Mouse (Mus musculus) spleen, adult 2 months (tissue): ENCODE measurements at regions not wholly inside any gene's neighbourhood (a gene's known extent, or its start where the extent isn't known, plus 50 kb on each side); places are given as distances from the start of the nearest gene placed in this dataset.

ENCODE experiments used
- DNase-seq, 2 experiments: peaks; one replicate each; pipeline versions ENCODE4 v3.0.0 to v3.0.0-alpha.2; 2012 to 2021; ENCODE audit warnings: low spot score in 2 of 2, low read depth in 1 of 2
- H3K27ac ChIP-seq: fragments of 200-500 bp; 2 replicates; pipeline ENCODE4 v1.5.1; 2012; ENCODE audit warnings: low read length, inconsistent platforms; ENCODE audit not compliant: insufficient read depth
- H3K27me3 ChIP-seq: fragments of 200-500 bp; 2 replicates; pipeline ENCODE4 v1.6.1; 2012; ENCODE audit warnings: mild to moderate bottlenecking, moderate library complexity, low read length, inconsistent platforms; ENCODE audit not compliant: control insufficient read depth, insufficient read depth
- H3K36me3 ChIP-seq: fragments of 200-500 bp; 2 replicates; pipeline ENCODE4 v1.6.1; 2012; ENCODE audit warnings: mild to moderate bottlenecking, low read length, inconsistent platforms; ENCODE audit not compliant: control insufficient read depth, insufficient read depth
- H3K4me1 ChIP-seq: fragments of 200-500 bp; 2 replicates; pipeline ENCODE4 v1.6.1; 2011; ENCODE audit warnings: inconsistent platforms; ENCODE audit not compliant: control insufficient read depth, insufficient read depth, insufficient read length
- H3K4me3 ChIP-seq: fragments of 200-500 bp; 2 replicates; pipeline ENCODE4 v1.5.1; 2011; ENCODE audit warnings: mild to moderate bottlenecking, inconsistent platforms; ENCODE audit not compliant: insufficient read depth, insufficient read length; ENCODE audit errors: extremely low read depth
- CTCF ChIP-seq: fragments of 200-500 bp; IDR thresholded peaks from 2 replicates; pipeline ENCODE4 v1.5.1; 2011; ENCODE audit warnings: mild to moderate bottlenecking, inconsistent platforms; ENCODE audit not compliant: insufficient read depth, insufficient read length, insufficient replicate concordance; ENCODE audit errors: extremely low read depth
- POLR2A ChIP-seq: fragments of 200-500 bp; IDR thresholded peaks from 2 replicates; pipeline ENCODE4 v1.6.1; 2011; ENCODE audit warnings: low read depth, low read length, inconsistent platforms
- WGBS: fragments of 180-500 bp; shearing (Covaris S2); methylation state at CpG from one replicate; pipeline ENCODE4 v1.1.7; 2018; 5-methylcytosine and 5-hydroxymethylcytosine counted together

GRCm38 (mm10) chr13:110450526-110450925, 55.7 kb downstream of the Plk2 start:
- Histone ChIP-seq H3K27me3 (no peaks in the 10 kb centered on the region), H3K4me1 (no peaks in the 10 kb centered on the region), H3K36me3 (no peaks in the 10 kb centered on the region), H3K27ac (no peak overlapping the region), H3K4me3 (no peak overlapping the region)
- DNase-seq: no peak
- 82% methylated on average over 1 of the region's 1 CpGs for WGBS
- TF ChIP-seq POLR2A (no peak), CTCF (no peak)

GRCm38 (mm10) chr13:110452009-110452525, 57.2 kb downstream of the Plk2 start:
- no peak overlapping the region for H3K4me3 ChIP-seq
- DNase-seq: no peak
- H3K27me3 ChIP-seq: no peaks in the 10 kb centered on the region
- TF ChIP-seq POLR2A (no peak), CTCF (no peak)
- no peak overlapping the region for H3K27ac ChIP-seq
- no peaks in the 10 kb centered on the region for H3K36me3 ChIP-seq
- WGBS: 77% methylated on average over 6 of the region's 6 CpGs
- no peaks in the 10 kb centered on the region for H3K4me1 ChIP-seq

- H3K27ac ChIP-seq: no peak overlapping the region
- WGBS: 82% methylated on average over 4 of the region's 4 CpGs
- no peaks in the 10 kb centered on the region for H3K4me1 ChIP-seq
Observed at GRCm38 (mm10) chr13:110455085-110455484, 60.2 kb downstream of the Plk2 start.

DNA sequence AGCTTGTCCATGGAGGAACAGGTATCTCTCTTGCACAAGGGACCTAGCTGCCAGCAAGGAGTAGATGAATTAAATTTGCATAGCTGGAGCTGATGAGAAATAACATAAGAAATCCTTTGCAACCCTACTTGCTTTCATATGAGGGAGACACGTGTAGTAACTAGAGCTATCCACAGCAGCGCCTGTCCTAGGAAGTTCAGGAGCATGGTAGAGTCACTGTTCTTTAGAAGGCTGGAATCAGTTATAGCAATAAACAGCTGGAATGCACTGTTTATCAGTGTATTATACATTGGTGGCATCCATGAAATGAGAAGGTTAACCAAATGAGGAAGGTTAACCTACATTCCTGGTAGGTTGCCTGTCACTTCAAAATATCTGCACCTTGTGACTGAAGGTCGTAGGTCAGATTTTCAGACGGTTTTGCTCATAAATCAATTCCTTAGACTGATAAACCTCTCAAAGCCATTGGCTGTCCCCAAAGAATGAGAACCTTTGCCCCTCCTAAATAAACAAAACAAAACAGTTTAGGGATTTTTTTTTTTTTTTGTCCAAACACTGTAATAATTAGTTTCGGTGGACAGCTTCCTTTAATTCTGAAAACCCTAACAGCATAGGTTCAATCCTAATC, 60.8 kb downstream of the Plk2 start:
- no peaks in the 10 kb centered on the region for H3K36me3 ChIP-seq
- DNase-seq: no peak
- WGBS: 90% methylated on average over 5 of the region's 5 CpGs
- no peaks in the 10 kb centered on the region for H3K27me3 ChIP-seq
- H3K4me1 ChIP-seq: no peaks in the 10 kb centered on the region
- H3K4me3 ChIP-seq: no peak overlapping the region
- TF ChIP-seq CTCF: no peak
- no peak for TF ChIP-seq POLR2A
- H3K27ac ChIP-seq: no peak overlapping the region

More at GRCm38 (mm10) chr13:110455085-110455484, 60.2 kb downstream of the Plk2 start:
- no peaks in the 10 kb centered on the region for H3K36me3 ChIP-seq
- no peak overlapping the region for H3K4me3 ChIP-seq
- DNase-seq: no peak
- no peak for TF ChIP-seq CTCF
- no peak for TF ChIP-seq POLR2A
- no peaks in the 10 kb centered on the region for H3K27me3 ChIP-seq

- no peak for TF ChIP-seq POLR2A
- no peak for TF ChIP-seq CTCF
- Histone ChIP-seq H3K27ac (no peak overlapping the region), H3K4me3 (no peak overlapping the region), H3K36me3 (no peaks in the 10 kb centered on the region), H3K4me1 (no peaks in the 10 kb centered on the region), H3K27me3 (no peaks in the 10 kb centered on the region)
- DNase-seq: no peak
- 90% methylated on average over 4 of the region's 4 CpGs for WGBS
Observed at GRCm38 (mm10) chr13:110458701-110459100, 63.9 kb downstream of the Plk2 start.

DNA sequence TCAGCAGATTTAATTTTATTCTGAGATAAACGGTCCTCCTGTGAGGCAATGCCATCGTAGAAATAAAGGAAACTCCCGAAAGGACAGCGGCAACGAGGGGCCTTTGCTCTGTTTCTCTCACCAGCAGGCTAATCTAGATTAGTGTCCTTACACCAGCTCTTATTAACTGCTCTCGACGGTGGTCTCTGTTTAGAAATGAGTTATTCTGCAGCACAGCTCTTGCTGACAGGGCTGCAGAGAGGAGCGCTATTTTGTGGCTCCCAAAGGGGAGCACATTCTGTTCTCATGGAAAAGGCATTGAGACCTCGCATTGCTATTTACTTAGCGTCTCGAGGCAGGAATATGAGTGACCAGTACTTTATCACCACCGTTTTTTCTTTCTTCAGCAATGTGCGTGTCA, 66.7 kb downstream of the Plk2 start:
- no peak for DNase-seq
- H3K36me3 ChIP-seq: no peaks in the 10 kb centered on the region
- 82% methylated on average over 13 of the region's 13 CpGs for WGBS
- H3K4me1 ChIP-seq: no peaks in the 10 kb centered on the region
- H3K27ac ChIP-seq: no peak overlapping the region
- TF ChIP-seq POLR2A: no peak
- TF ChIP-seq CTCF: no peak
- H3K4me3 ChIP-seq: no peak overlapping the region
- no peaks in the 10 kb centered on the region for H3K27me3 ChIP-seq

- peak in 1 of 2 experiments; percentile 11 for DNase-seq
- WGBS: 25% methylated on average over 4 of the region's 4 CpGs
- no peaks in the 10 kb centered on the region for H3K27me3 ChIP-seq
- no peak overlapping the region for H3K27ac ChIP-seq
- TF ChIP-seq POLR2A (no peak), CTCF (no peak)
- H3K36me3 ChIP-seq: no peaks in the 10 kb centered on the region
- no peak overlapping the region for H3K4me3 ChIP-seq
- peaks cover 2% of the 10 kb centered on the region; the same call in 1 of the 2 replicates for H3K4me1 ChIP-seq
Observed at GRCm38 (mm10) chr13:110471526-110471925, 76.7 kb downstream of the Plk2 start.
